Mouse (Mus musculus) brain, embryonic 14.5 days (tissue): ENCODE results near the gene Gemin8. TPM values are rescaled to one million over a fixed set of nuclear protein-coding genes. Genes with fewer than 3 reads are reported as not detected.

Experiments
- DNase-seq: peaks from one replicate; pipeline ENCODE4 v3.0.0-alpha.2; 2011; ENCODE audit warnings: low read depth
- CTCF ChIP-seq: fragments of 200-500 bp; IDR thresholded peaks from 2 replicates; pipeline ENCODE4 v1.5.1; 2012; ENCODE audit warnings: inconsistent platforms, mild to moderate bottlenecking, moderate library complexity, borderline replicate concordance; ENCODE audit not compliant: insufficient read depth, insufficient read length; ENCODE audit errors: extremely low read depth
- POLR2A ChIP-seq: fragments of 200-500 bp; IDR thresholded peaks from 2 replicates; pipeline ENCODE4 v1.6.1; 2012; ENCODE audit warnings: mild to moderate bottlenecking, inconsistent platforms, borderline replicate concordance; ENCODE audit not compliant: poor library complexity, insufficient read depth, insufficient read length, severe bottlenecking; ENCODE audit errors: extremely low read depth
- polyA plus RNA-seq: library from polyadenylated mRNA; depleted of rRNA; stranded (reverse); fragments of >200 nt; gene quantifications from 2 replicates; pipeline ENCODE4 v1.2.3, GENCODE M21; 2012; rRNA removed

Gemin8 gene
- polyA plus RNA-seq: 12.3 and 16.0 TPM in 2 replicates

DNA sequence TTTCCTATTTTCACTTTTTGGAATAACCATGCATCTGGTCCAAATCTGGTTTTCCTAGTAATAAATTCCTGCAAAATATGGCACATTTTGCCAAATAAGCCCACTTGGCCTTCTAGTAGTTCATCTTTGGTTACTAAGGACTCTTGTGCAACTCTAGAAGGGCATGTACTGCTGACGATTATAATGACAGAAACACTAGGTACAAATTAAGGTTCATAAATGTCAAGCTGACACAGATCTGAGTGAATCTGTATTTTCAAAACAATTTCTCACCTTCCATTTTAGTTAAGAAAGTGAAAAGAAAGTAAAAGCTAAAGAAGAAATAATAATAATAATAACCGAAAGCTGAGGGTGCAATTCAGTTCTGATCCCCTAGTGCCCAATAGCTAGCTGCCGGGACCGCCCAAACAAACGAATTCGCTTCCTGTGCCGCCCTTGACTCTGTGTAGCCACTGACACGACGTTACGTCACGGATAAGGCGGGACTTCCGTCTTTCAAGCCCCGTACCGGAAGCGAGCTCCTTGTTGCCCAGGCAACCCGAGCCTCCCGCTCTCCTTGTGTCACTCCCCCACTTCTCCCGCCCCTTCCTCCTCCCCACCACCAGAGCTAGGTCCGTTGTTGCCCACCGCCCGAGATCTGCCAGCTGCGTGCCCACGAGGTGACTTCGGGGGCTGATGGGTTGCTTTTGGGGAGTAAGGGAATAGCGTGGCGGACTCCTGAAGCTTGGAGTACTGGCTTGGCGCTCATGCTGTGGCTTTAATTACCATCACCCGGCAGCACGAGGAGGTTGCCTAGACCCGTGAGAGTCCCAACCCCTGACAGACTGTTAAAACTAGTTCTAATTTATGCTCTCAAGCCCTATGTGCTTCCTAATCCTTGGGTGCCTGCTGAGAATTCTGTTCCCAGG, at the start of gene Gemin8:
Gemin8 (plus strand) TSS at position 563 of the 908 bp plus-strand sequence.
- peak; percentile 99 for DNase-seq
- TF ChIP-seq POLR2A: no peak
- TF ChIP-seq CTCF: peak; percentile 39; the same call in 1 of the 2 replicates

DNA sequence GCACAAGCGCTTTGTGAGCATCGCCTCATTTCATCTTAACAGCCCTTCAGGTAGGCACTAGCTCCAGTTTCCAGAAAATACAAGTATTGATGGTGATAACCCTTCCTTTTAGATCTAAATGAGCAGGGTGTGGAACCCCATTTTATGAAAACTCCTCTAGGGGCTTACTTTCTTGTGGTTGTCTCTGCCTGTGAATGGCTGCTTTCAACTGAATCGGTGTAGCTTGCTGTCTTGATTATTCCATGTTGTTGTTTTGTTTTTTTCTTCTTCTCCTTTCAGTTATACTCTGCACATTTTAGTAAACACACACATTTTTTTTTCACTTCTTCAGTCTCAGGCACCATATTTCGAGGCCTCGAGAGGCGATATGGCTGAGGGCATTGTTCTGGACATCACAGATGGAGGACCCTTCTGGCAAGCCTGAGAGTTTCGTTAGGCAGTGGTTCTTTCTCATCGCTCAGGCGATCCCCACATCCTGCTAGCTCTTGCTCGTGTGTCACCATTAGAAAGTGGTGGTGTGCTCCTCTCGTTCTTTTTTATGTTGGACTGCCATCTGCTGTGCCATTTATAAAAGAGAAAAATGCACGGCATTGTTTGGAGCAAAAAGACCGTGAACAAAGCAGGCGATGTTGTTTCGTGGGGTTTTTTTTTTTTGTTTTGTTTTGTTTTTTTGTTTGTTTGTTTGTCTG, 23.0 kb upstream of the Gemin8 start:
- TF ChIP-seq POLR2A (no peak), CTCF (peak; percentile 31; the same call in 1 of the 2 replicates)
- DNase-seq: peak; percentile 86

GRCm38 (mm10) chrX:166162773-166163172, 7.5 kb upstream of the Gemin8 start:
- TF ChIP-seq CTCF: no peak
- TF ChIP-seq POLR2A: no peak
- peak; percentile 53 for DNase-seq

GRCm38 (mm10) chrX:166167307-166167706, 2.9 kb upstream of the Gemin8 start:
- TF ChIP-seq POLR2A (no peak), CTCF (peak; percentile 16; the same call in 1 of the 2 replicates)
- DNase-seq: peak; percentile 74

GRCm38 (mm10) chrX:166167923-166168322, 2.3 kb upstream of the Gemin8 start:
- DNase-seq: no peak
- TF ChIP-seq CTCF (no peak), POLR2A (no peak)

- no peak for DNase-seq
- TF ChIP-seq CTCF: no peak
- TF ChIP-seq POLR2A: no peak
Measured at GRCm38 (mm10) chrX:166170800-166171738, 815 bp downstream of the Gemin8 start.

DNA sequence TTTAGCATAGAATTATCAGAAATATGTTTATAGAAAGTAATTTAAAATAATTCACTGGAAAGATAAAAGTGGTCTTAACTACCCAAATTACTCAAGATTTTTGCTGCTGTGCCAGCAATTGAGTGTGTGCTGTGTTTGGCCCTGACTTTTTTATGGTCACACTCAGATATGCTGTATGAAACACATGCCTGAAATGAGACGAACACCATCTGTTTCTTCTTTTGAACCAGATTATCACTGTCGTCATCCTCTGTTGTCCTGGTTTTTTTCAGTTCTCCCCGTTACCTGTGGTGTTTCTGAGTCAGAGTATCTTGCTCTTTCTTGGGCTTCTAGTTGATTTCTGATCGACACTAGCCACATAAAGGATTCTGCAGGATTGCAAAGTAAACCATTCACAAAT, 1.8 kb downstream of the Gemin8 start:
- DNase-seq: peak; percentile 38
- no peak for TF ChIP-seq CTCF
- TF ChIP-seq POLR2A: no peak

- DNase-seq: peak; percentile 92
- TF ChIP-seq CTCF (no peak), POLR2A (no peak)
Measured at GRCm38 (mm10) chrX:166172661-166173060, 2.4 kb downstream of the Gemin8 start.

DNA sequence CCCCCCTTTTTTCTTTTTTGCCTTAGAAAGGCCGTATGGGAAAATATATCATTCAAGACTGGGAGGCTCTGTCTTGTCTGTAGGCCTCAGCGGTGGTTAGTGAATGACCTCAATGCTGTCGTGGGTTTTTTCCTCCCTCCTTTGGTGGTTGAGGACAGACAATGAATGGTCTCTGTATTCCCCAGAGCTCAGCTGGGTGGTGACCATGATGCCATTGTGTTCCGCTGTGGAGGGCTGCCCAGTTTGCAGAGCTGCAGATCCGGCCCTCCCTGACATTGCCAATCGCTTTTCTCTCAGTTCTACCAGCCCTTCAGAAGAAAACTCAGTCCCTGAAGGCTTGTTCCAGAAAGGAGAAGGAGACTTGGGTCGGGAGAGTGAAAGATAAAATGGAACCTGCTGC, 3.5 kb downstream of the Gemin8 start:
- TF ChIP-seq POLR2A: no peak
- TF ChIP-seq CTCF: no peak
- DNase-seq: peak; percentile 92

- no peak for DNase-seq
- no peak for TF ChIP-seq CTCF
- no peak for TF ChIP-seq POLR2A
Measured at GRCm38 (mm10) chrX:166177929-166178328, 7.7 kb downstream of the Gemin8 start.
